Mouse (Mus musculus) brain, adult 2 months (tissue): ENCODE measurements around the gene Upk1a.

ENCODE experiments used
- DNase-seq: peaks from one replicate; pipeline ENCODE4 v3.0.0; 2011; ENCODE audit warnings: low read depth, low spot score

Upk1a gene

GRCm38 (mm10) chr7:30604424-30604823 lies 8.2 kb downstream of the Upk1a start:
- no peak for DNase-seq

- no peak for DNase-seq
Measured at GRCm38 (mm10) chr7:30602583-30602982, 10.1 kb downstream of the Upk1a start.

- no peak for DNase-seq
Measured at GRCm38 (mm10) chr7:30600651-30601050, 12.0 kb downstream of the Upk1a start.

GRCm38 (mm10) chr7:30599933-30600353 lies 12.7 kb downstream of the Upk1a start:
- DNase-seq, result peak; percentile 99

GRCm38 (mm10) chr7:30598786-30599185 lies 13.9 kb downstream of the Upk1a start, which contains the start of gene Zbtb32:
Gene Zbtb32 (minus strand): TSS chr7:30598909.
- no peak for DNase-seq

- no peak for DNase-seq
Measured at GRCm38 (mm10) chr7:30596811-30597210, 15.8 kb downstream of the Upk1a start.

- no peak for DNase-seq
Measured at GRCm38 (mm10) chr7:30596093-30596492, 16.6 kb downstream of the Upk1a start.

- DNase-seq, result no peak
Measured at GRCm38 (mm10) chr7:30594510-30595024, 18.1 kb downstream of the Upk1a start.

- DNase-seq, result no peak
Measured at GRCm38 (mm10) chr7:30593579-30594509, 18.8 kb downstream of the Upk1a start.

GRCm38 (mm10) chr7:30592772-30593423 lies 19.7 kb downstream of the Upk1a start:
- no peak for DNase-seq

- DNase-seq, result no peak
Measured at GRCm38 (mm10) chr7:30591605-30591951, 21.1 kb downstream of the Upk1a start.

GRCm38 (mm10) chr7:30590927-30591604 lies 21.6 kb downstream of the Upk1a start:
- DNase-seq, result no peak

- peak; percentile 78 for DNase-seq
Measured at GRCm38 (mm10) chr7:30589435-30590301, 23.0 kb downstream of the Upk1a start.

GRCm38 (mm10) chr7:30588676-30589434 lies 23.8 kb downstream of the Upk1a start, which contains the start of gene Kmt2b:
Gene Kmt2b (minus strand): TSS chr7:30588726.
- DNase-seq, result peak; percentile 99

- DNase-seq, result peak; percentile 42
Measured at GRCm38 (mm10) chr7:30587842-30588667, 24.6 kb downstream of the Upk1a start.

- DNase-seq, result no peak
Measured at GRCm38 (mm10) chr7:30586455-30587020, 26.1 kb downstream of the Upk1a start.

- DNase-seq, result no peak
Measured at GRCm38 (mm10) chr7:30585170-30585569, 27.5 kb downstream of the Upk1a start.

- no peak for DNase-seq
Measured at GRCm38 (mm10) chr7:30584339-30584738, 28.3 kb downstream of the Upk1a start.

- no peak for DNase-seq
Measured at GRCm38 (mm10) chr7:30581547-30581946, 31.1 kb downstream of the Upk1a start.
